23 mouse cellular contexts compared by ENCODE assay signal in the genomic region with DNA sequence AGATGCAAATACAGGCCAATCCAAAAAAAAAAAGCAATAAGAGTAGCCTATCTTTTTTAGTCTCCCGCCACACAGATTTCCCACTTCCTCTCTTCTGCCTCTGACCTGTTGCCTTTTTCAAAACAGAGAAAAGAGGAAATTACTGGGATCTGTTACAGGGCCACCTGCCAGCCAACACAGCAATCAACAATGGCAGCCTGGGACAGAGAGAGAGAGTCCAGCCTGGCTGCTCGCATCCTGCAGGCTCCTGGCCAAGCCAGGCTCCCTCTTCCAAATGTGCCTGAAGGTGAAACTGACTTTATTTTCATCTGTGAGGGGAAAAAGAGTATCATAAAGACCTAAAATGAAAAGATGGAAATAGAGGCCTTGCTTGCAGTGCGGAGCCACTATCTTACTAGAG. TPM values are rescaled to one million over a fixed set of nuclear protein-coding genes. Genes with fewer than 3 reads are reported as not detected.
A peak's percentile ranks its signal among the peaks of the same experiment; 100 is the strongest.
DNase-seq lines count a peak whose midpoint lies in the region; ATAC-seq lines count a peak whose summit lies in the region.
"Had no signal": no experiment of that assay in that cellular context is flagged by ENCODE, and none has a peak within 500 bp of the region (broad histone marks: within the 10 kb centered on the region; RNA-seq: fewer than 3 reads in every experiment).

No protein-coding gene starts in this region.

- peak; percentile 36; the same call in 1 of the 2 replicates for ATAC-seq in cerebellum, adult (ENCODE audit: insufficient number of reproducible peaks, low FRiP score, low TSS enrichment)
- no peak for ATAC-seq in heart, embryonic 15.5 days (replicated peaks; ENCODE audit: insufficient number of reproducible peaks, insufficient read depth, low FRiP score, low read depth)
- ATAC-seq: forebrain, embryonic 13.5 days; hindbrain, postnatal 0 days had no signal

- WGBS in heart, embryonic 15.5 days = 59% methylated on average over 3 of the region's 3 CpGs

- no peak overlapping the region for H3K4me2 ChIP-seq in heart, embryonic 15.5 days
- H3K4me2 ChIP-seq: forebrain, embryonic 13.5 days; neural tube, embryonic 12.5 days had no signal

- no peak overlapping the region for H3K9ac ChIP-seq in heart, embryonic 15.5 days
- H3K9ac ChIP-seq: forebrain, embryonic 13.5 days; neural tube, embryonic 12.5 days had no signal

- no peak overlapping the region for H3K4me3 ChIP-seq in heart, embryonic 15.5 days
- H3K4me3 ChIP-seq: forebrain, embryonic 13.5 days; neural tube, embryonic 12.5 days had no signal

- no peaks in the 10 kb centered on the region for H3K4me1 ChIP-seq in heart, embryonic 15.5 days (replicated peaks)
- H3K4me1 ChIP-seq: neural tube, embryonic 12.5 days had no signal

- intact Hi-C loops in gastrocnemius, postnatal 14 days (cut with DNase I; ENCODE audit: low total_unique reads) = no loop called here
- intact Hi-C loops in left cerebral cortex, postnatal 10 days (cut with DNase I) = no loop called here

- no peaks in the 10 kb centered on the region for H3K36me3 ChIP-seq in heart, embryonic 15.5 days
- H3K36me3 ChIP-seq: neural tube, embryonic 12.5 days had no signal

- no peak for DNase-seq in cerebellum, adult 18-20 months
- DNase-seq in gastrocnemius, postnatal 14 days = peak; percentile 13
- no peak for DNase-seq in gastrocnemius, postnatal 10 days
- peak; percentile 25 for DNase-seq in Muller cell, postnatal 12 days (ENCODE audit: inconsistent ontology term)
- DNase-seq in spleen, postnatal 36 days (ENCODE audit: low spot score in 2 of 2) = no peak
- DNase-seq in left cerebral cortex, postnatal 10 days (ENCODE audit: extremely low spot score in 1 of 2, low spot score in 2 of 2) = no peak
- DNase-seq: kidney, adult 18-20 months; layer of hippocampus, postnatal 36 days; left cerebral cortex, postnatal 4 days; lung, adult 18-20 months; thymus, adult 18-20 months had no signal

- H3K27me3 ChIP-seq in heart, embryonic 15.5 days = no peaks in the 10 kb centered on the region
- H3K27me3 ChIP-seq: CH12.LX; forebrain, embryonic 13.5 days; neural tube, embryonic 12.5 days had no signal

- 0 out of 2 replicates have a peak overlapping the region, but pooled peaks have one; percentile 26 for H3K27ac ChIP-seq in heart, embryonic 15.5 days
- H3K27ac ChIP-seq: forebrain, embryonic 13.5 days; hindbrain, postnatal 0 days; neural tube, embryonic 12.5 days had no signal

- H3K9me3 ChIP-seq in heart, embryonic 15.5 days (replicated peaks) = no peaks in the 10 kb centered on the region
- H3K9me3 ChIP-seq: forebrain, embryonic 13.5 days; neural tube, embryonic 12.5 days had no signal

RNA-seq across cellular contexts. Expression of a gene that starts 29.3 kb away (rescaled TPM):
- total RNA-seq in gastrocnemius, postnatal 14 days (2021) = not detected
- under 1 TPM in 1 of 2 experiments, not detected in 1; 0.07 TPM for total RNA-seq in gastrocnemius, postnatal 10 days (2021)
- 1.1 and 1.3 TPM in 2 replicates for polyA plus RNA-seq in heart, embryonic 15.5 days (2015; fragmentation: Nextera tagmentation; extraction: Ambion mirVana)
- total RNA-seq in left cerebral cortex, postnatal 10 days (2021) = under 1 TPM; 0.09 to 0.20 TPM
- total RNA-seq: adrenal gland, postnatal 4 days; CH12.LX; hematopoietic stem cell, adult 5-6 weeks; left cerebral cortex, postnatal 4 days; liver, adult 2 months; monocyte, adult 5-6 weeks had no signal
- polyA plus RNA-seq: liver, adult 2 months; stomach, embryonic 14.5 days; urinary bladder, adult 2 months had no signal

Comparison
In these comparisons a context has a peak if more than half of its experiments do, and no peak if none do; other contexts are left out.
1. DNase-seq: peak in gastrocnemius, postnatal 14 days (single experiment) and Muller cell, postnatal 12 days (single experiment); none in cerebellum, adult 18-20 months (0 of 2), gastrocnemius, postnatal 10 days (single experiment), spleen, postnatal 36 days (0 of 2) and left cerebral cortex, postnatal 10 days (0 of 2).